Mouse (Mus musculus): ENCODE measurements around the gene Lamtor1. TPM values are rescaled to one million over a fixed set of nuclear protein-coding genes. Genes with fewer than 3 reads are reported as not detected.
A peak's percentile ranks its signal among the peaks of the same experiment; 100 is the strongest.

The Lamtor1 gene
- polyA plus RNA-seq, 1 experiment from 2014 or later, result 132 TPM

GRCm38 (mm10) chr7:101969694-101970428 is 64.2 kb downstream of the Lamtor1 start:
- peak overlapping the region; percentile 100 for H3K27ac ChIP-seq (ENCODE audit: low read depth, low read length)
- WGBS, result under 1% methylated on average over 52 of the region's 53 CpGs
- no peaks in the 10 kb centered on the region for H3K9me3 ChIP-seq (ENCODE audit: control insufficient read depth, low read length)
- peak overlapping the region; percentile 77 for H3K4me3 ChIP-seq (ENCODE audit: low read depth, low read length)
- H3K9ac ChIP-seq (ENCODE audit: low read length), result peak overlapping the region; percentile 94
- no peaks in the 10 kb centered on the region for H3K36me3 ChIP-seq (ENCODE audit: control insufficient read depth, insufficient read depth, low read length)
- no peaks in the 10 kb centered on the region for H3K27me3 ChIP-seq (ENCODE audit: control insufficient read depth, insufficient read depth, low read length)
- peak; percentile 98 for DNase-seq (ENCODE audit: low spot score, missing footprints)
- peaks cover 17% of the 10 kb centered on the region for H3K4me1 ChIP-seq (ENCODE audit: control insufficient read depth, insufficient read depth, low read length)
- peak; percentile 94 for ATAC-seq (ENCODE audit: low FRiP score)
- H3K4me2 ChIP-seq, result peak overlapping the region; percentile 70

GRCm38 (mm10) chr7:101970429-101970775 is 64.7 kb downstream of the Lamtor1 start:
- peak overlapping the region; percentile 100 for H3K27ac ChIP-seq (ENCODE audit: low read depth, low read length)
- DNase-seq (ENCODE audit: low spot score, missing footprints), result no peak
- no peaks in the 10 kb centered on the region for H3K9me3 ChIP-seq (ENCODE audit: control insufficient read depth, low read length)
- H3K9ac ChIP-seq (ENCODE audit: low read length), result peak overlapping the region; percentile 94
- WGBS, result 0% methylated on average over 12 of the region's 17 CpGs
- peak overlapping the region; percentile 77 for H3K4me3 ChIP-seq (ENCODE audit: low read depth, low read length)
- H3K4me2 ChIP-seq, result peak overlapping the region; percentile 70
- H3K27me3 ChIP-seq (ENCODE audit: control insufficient read depth, insufficient read depth, low read length), result no peaks in the 10 kb centered on the region
- no peaks in the 10 kb centered on the region for H3K36me3 ChIP-seq (ENCODE audit: control insufficient read depth, insufficient read depth, low read length)
- peaks cover 17% of the 10 kb centered on the region for H3K4me1 ChIP-seq (ENCODE audit: control insufficient read depth, insufficient read depth, low read length)
- peak; percentile 72 for ATAC-seq (ENCODE audit: low FRiP score)

GRCm38 (mm10) chr7:101970821-101971461 is 65.2 kb downstream of the Lamtor1 start:
- no peaks in the 10 kb centered on the region for H3K36me3 ChIP-seq (ENCODE audit: control insufficient read depth, insufficient read depth, low read length)
- H3K9ac ChIP-seq (ENCODE audit: low read length), result peak overlapping the region; percentile 94
- ATAC-seq (ENCODE audit: low FRiP score) (peak; percentile 67), DNase-seq (ENCODE audit: low spot score, missing footprints) (peak; percentile 98)
- peaks cover 17% of the 10 kb centered on the region for H3K4me1 ChIP-seq (ENCODE audit: control insufficient read depth, insufficient read depth, low read length)
- H3K9me3 ChIP-seq (ENCODE audit: control insufficient read depth, low read length), result no peaks in the 10 kb centered on the region
- peak overlapping the region; percentile 70 for H3K4me2 ChIP-seq
- H3K27me3 ChIP-seq (ENCODE audit: control insufficient read depth, insufficient read depth, low read length), result no peaks in the 10 kb centered on the region
- WGBS, result 7% methylated on average over 19 of the region's 19 CpGs
- peak overlapping the region; percentile 100 for H3K27ac ChIP-seq (ENCODE audit: low read depth, low read length)
- H3K4me3 ChIP-seq (ENCODE audit: low read depth, low read length), result peak overlapping the region; percentile 77

GRCm38 (mm10) chr7:101971721-101972120 is 66.0 kb downstream of the Lamtor1 start:
- Histone ChIP-seq H3K27ac (ENCODE audit: low read depth, low read length) (peak overlapping the region; percentile 100), H3K4me2 (peak overlapping the region; percentile 70), H3K9ac (ENCODE audit: low read length) (peak overlapping the region; percentile 94), H3K27me3 (ENCODE audit: control insufficient read depth, insufficient read depth, low read length) (no peaks in the 10 kb centered on the region), H3K4me3 (ENCODE audit: low read depth, low read length) (peak overlapping the region; percentile 77), H3K9me3 (ENCODE audit: control insufficient read depth, low read length) (no peaks in the 10 kb centered on the region), H3K4me1 (ENCODE audit: control insufficient read depth, insufficient read depth, low read length) (peaks cover 17% of the 10 kb centered on the region), H3K36me3 (ENCODE audit: control insufficient read depth, insufficient read depth, low read length) (no peaks in the 10 kb centered on the region; the same call in 1 of the 2 replicates)
- 48% methylated on average over 2 of the region's 2 CpGs for whole genome bisulfite sequencing
- no peak for ATAC-seq (ENCODE audit: low FRiP score)
- no peak for DNase-seq (ENCODE audit: low spot score, missing footprints)

GRCm38 (mm10) chr7:101973730-101974129 is 68.0 kb downstream of the Lamtor1 start:
- ATAC-seq (ENCODE audit: low FRiP score) (no peak), DNase-seq (ENCODE audit: low spot score, missing footprints) (no peak)
- Histone ChIP-seq H3K4me3 (ENCODE audit: low read depth, low read length) (no peak overlapping the region), H3K27me3 (ENCODE audit: control insufficient read depth, insufficient read depth, low read length) (no peaks in the 10 kb centered on the region), H3K9ac (ENCODE audit: low read length) (no peak overlapping the region), H3K27ac (ENCODE audit: low read depth, low read length) (no peak overlapping the region), H3K4me2 (no peak overlapping the region), H3K4me1 (ENCODE audit: control insufficient read depth, insufficient read depth, low read length) (peaks cover 17% of the 10 kb centered on the region), H3K36me3 (ENCODE audit: control insufficient read depth, insufficient read depth, low read length) (no peaks in the 10 kb centered on the region; the same call in 1 of the 2 replicates), H3K9me3 (ENCODE audit: control insufficient read depth, low read length) (no peaks in the 10 kb centered on the region)
- 80% methylated on average over 3 of the region's 3 CpGs for WGBS

- Histone ChIP-seq H3K4me3 (ENCODE audit: low read depth, low read length) (no peak overlapping the region), H3K4me2 (no peak overlapping the region), H3K9ac (ENCODE audit: low read length) (no peak overlapping the region), H3K9me3 (ENCODE audit: control insufficient read depth, low read length) (no peaks in the 10 kb centered on the region), H3K36me3 (ENCODE audit: control insufficient read depth, insufficient read depth, low read length) (no peaks in the 10 kb centered on the region; the same call in 1 of the 2 replicates), H3K27me3 (ENCODE audit: control insufficient read depth, insufficient read depth, low read length) (no peaks in the 10 kb centered on the region), H3K27ac (ENCODE audit: low read depth, low read length) (no peak overlapping the region), H3K4me1 (ENCODE audit: control insufficient read depth, insufficient read depth, low read length) (peaks cover 12% of the 10 kb centered on the region)
- WGBS, result 62% methylated on average over 2 of the region's 2 CpGs
- DNase-seq (ENCODE audit: low spot score, missing footprints) (no peak), ATAC-seq (ENCODE audit: low FRiP score) (no peak)
Measured at GRCm38 (mm10) chr7:101974505-101974904, 68.8 kb downstream of the Lamtor1 start.

Small RNA genes lying within 50 kb of the gene (microRNA-seq; reads per million reads assigned to microRNA genes)
- gene Gm22655, result not detected

Other genes starting within 250 kb of the Lamtor1 start
- gene Clpb, start 242.3 kb upstream of the Lamtor1 start, polyA plus RNA-seq (2014; fragmentation: Nextera tagmentation; extraction: Ambion mirVana), result 33.6 and 38.8 TPM in 2 replicates
- gene Phox2a, start 87.6 kb upstream of the Lamtor1 start, polyA plus RNA-seq (2014; fragmentation: Nextera tagmentation; extraction: Ambion mirVana), result 0.52 and 1.1 TPM in 2 replicates
- 33.9 and 35.5 TPM in 2 replicates for gene Inppl1, start 67.7 kb upstream of the Lamtor1 start, polyA plus RNA-seq (2014; fragmentation: Nextera tagmentation; extraction: Ambion mirVana)
- gene Folr2, start 48.7 kb upstream of the Lamtor1 start, polyA plus RNA-seq (2014; fragmentation: Nextera tagmentation; extraction: Ambion mirVana), result 1.5 and 1.7 TPM in 2 replicates
- gene Anapc15, start 42.2 kb upstream of the Lamtor1 start, polyA plus RNA-seq (2014; fragmentation: Nextera tagmentation; extraction: Ambion mirVana), result 80.6 and 87.8 TPM in 2 replicates
- 11.6 and 12.4 TPM in 2 replicates for gene Folr1, start 35.1 kb upstream of the Lamtor1 start, polyA plus RNA-seq (2014; fragmentation: Nextera tagmentation; extraction: Ambion mirVana)
- gene Tomt, start 455 bp downstream of the Lamtor1 start, polyA plus RNA-seq (2014; fragmentation: Nextera tagmentation; extraction: Ambion mirVana), result 0.19 and 0.59 TPM in 2 replicates
- gene Lrrc51, start 28.0 kb downstream of the Lamtor1 start, polyA plus RNA-seq (2014; fragmentation: Nextera tagmentation; extraction: Ambion mirVana), result 8.3 and 10.2 TPM in 2 replicates
- gene Numa1, start 28.2 kb downstream of the Lamtor1 start, polyA plus RNA-seq (2014; fragmentation: Nextera tagmentation; extraction: Ambion mirVana), result 91.7 and 94.9 TPM in 2 replicates
- gene Il18bp, start 112.8 kb downstream of the Lamtor1 start, polyA plus RNA-seq (2014; fragmentation: Nextera tagmentation; extraction: Ambion mirVana), result 2.3 and 3.4 TPM in 2 replicates
- 28.3 and 29.7 TPM in 2 replicates for gene Rnf121, start 159.6 kb downstream of the Lamtor1 start, polyA plus RNA-seq (2014; fragmentation: Nextera tagmentation; extraction: Ambion mirVana)
- gene Xndc1, start 159.6 kb downstream of the Lamtor1 start, polyA plus RNA-seq (2014; fragmentation: Nextera tagmentation; extraction: Ambion mirVana), result 22.6 and 23.7 TPM in 2 replicates
- 1.2 TPM in 2 replicates for gene Xntrpc, start 159.8 kb downstream of the Lamtor1 start, polyA plus RNA-seq (2014; fragmentation: Nextera tagmentation; extraction: Ambion mirVana)
- gene Trpc2, start 177.2 kb downstream of the Lamtor1 start, polyA plus RNA-seq (2014; fragmentation: Nextera tagmentation; extraction: Ambion mirVana), result not detected in 2 replicates
- 0.49 and 0.70 TPM in 2 replicates for gene Art1, start 195.8 kb downstream of the Lamtor1 start, polyA plus RNA-seq (2014; fragmentation: Nextera tagmentation; extraction: Ambion mirVana)
- 0.70 and 0.81 TPM in 2 replicates for gene Art5, start 203.6 kb downstream of the Lamtor1 start, polyA plus RNA-seq (2014; fragmentation: Nextera tagmentation; extraction: Ambion mirVana)
- not detected in 2 replicates for gene Chrna10, start 210.9 kb downstream of the Lamtor1 start, polyA plus RNA-seq (2014; fragmentation: Nextera tagmentation; extraction: Ambion mirVana)

Data from midbrain, embryonic 11.5 days (tissue).